Mouse (Mus musculus): ENCODE results near the gene Bod1l. TPM values are rescaled to one million over a fixed set of nuclear protein-coding genes. Genes with fewer than 3 reads are reported as not detected.

Bod1l gene
- 7.8 and 8.0 TPM in 2 replicates for polyA plus RNA-seq (2015; fragmentation: Nextera tagmentation; extraction: Ambion mirVana)

GRCm38 (mm10) chr5:41844147-41844529 is at the start of gene Bod1l:
Gene Bod1l (minus strand): TSS chr5:41844315.
- Histone ChIP-seq H3K4me1 (ENCODE audit: insufficient read depth) (peaks cover 11% of the 10 kb centered on the region), H3K27ac (ENCODE audit: low read depth) (peak within 1 kb of the TSS; percentile 92), H3K4me2 (ENCODE audit: low read depth, low read length) (peak within 1 kb of the TSS; percentile 93), H3K9ac (replicated peaks) (peak within 1 kb of the TSS; percentile 95), H3K9me3 (ENCODE audit: low read length) (no peaks in the 10 kb centered on the region), H3K4me3 (ENCODE audit: low read depth, low read length) (peak within 1 kb of the TSS; percentile 90), H3K36me3 (replicated peaks; ENCODE audit: insufficient read depth, low read length) (no peaks in the 10 kb centered on the region; the same call in 1 of the 2 replicates), H3K27me3 (ENCODE audit: insufficient read depth, low read length) (no peaks in the 10 kb centered on the region)
- ATAC-seq = peak; percentile 91
- DNase-seq = peak; percentile 95
- TF ChIP-seq EP300 (IDR thresholded peaks at IDR 0.05; ENCODE audit: low read depth) (peak; percentile 74), CTCF (IDR thresholded peaks at IDR 0.05; ENCODE audit: low read depth) (peak; percentile 79)
- 0% methylated on average over 37 of the region's 38 CpGs for WGBS (ENCODE audit: insufficient replicate concordance)

- H3K4me2 ChIP-seq (ENCODE audit: low read depth, low read length) = no peak overlapping the region
- H3K9ac ChIP-seq (replicated peaks) = no peak overlapping the region
- no peaks in the 10 kb centered on the region for H3K27me3 ChIP-seq (ENCODE audit: insufficient read depth, low read length)
- 47% methylated on average over 6 of the region's 6 CpGs for WGBS (ENCODE audit: insufficient replicate concordance)
- no peaks in the 10 kb centered on the region for H3K9me3 ChIP-seq (ENCODE audit: low read length)
- H3K36me3 ChIP-seq (replicated peaks; ENCODE audit: insufficient read depth, low read length) = no peaks in the 10 kb centered on the region
- DNase-seq = no peak
- no peak overlapping the region for H3K4me3 ChIP-seq (ENCODE audit: low read depth, low read length)
- H3K27ac ChIP-seq (ENCODE audit: low read depth) = no peak overlapping the region
- H3K4me1 ChIP-seq (ENCODE audit: insufficient read depth) = no peaks in the 10 kb centered on the region
- no peak for TF ChIP-seq EP300 (IDR thresholded peaks at IDR 0.05; ENCODE audit: low read depth)
- no peak for TF ChIP-seq CTCF (IDR thresholded peaks at IDR 0.05; ENCODE audit: low read depth)
- no peak for ATAC-seq
These were observed 49.2 kb upstream of the Bod1l start for GRCm38 (mm10) chr5:41893351-41893750.

GRCm38 (mm10) chr5:41890871-41891270 is 46.8 kb upstream of the Bod1l start:
- 55% methylated on average over 5 of the region's 5 CpGs for WGBS (ENCODE audit: insufficient replicate concordance)
- Histone ChIP-seq H3K4me3 (ENCODE audit: low read depth, low read length) (no peak overlapping the region), H3K9me3 (ENCODE audit: low read length) (no peaks in the 10 kb centered on the region), H3K27me3 (ENCODE audit: insufficient read depth, low read length) (no peaks in the 10 kb centered on the region), H3K4me1 (ENCODE audit: insufficient read depth) (no peaks in the 10 kb centered on the region), H3K4me2 (ENCODE audit: low read depth, low read length) (no peak overlapping the region), H3K9ac (replicated peaks) (no peak overlapping the region), H3K27ac (ENCODE audit: low read depth) (no peak overlapping the region), H3K36me3 (replicated peaks; ENCODE audit: insufficient read depth, low read length) (no peaks in the 10 kb centered on the region)
- TF ChIP-seq CTCF (IDR thresholded peaks at IDR 0.05; ENCODE audit: low read depth) (no peak), EP300 (IDR thresholded peaks at IDR 0.05; ENCODE audit: low read depth) (no peak)
- DNase-seq (no peak), ATAC-seq (no peak)

- Histone ChIP-seq H3K9me3 (ENCODE audit: low read length) (no peaks in the 10 kb centered on the region), H3K36me3 (replicated peaks; ENCODE audit: insufficient read depth, low read length) (no peaks in the 10 kb centered on the region), H3K4me1 (ENCODE audit: insufficient read depth) (no peaks in the 10 kb centered on the region), H3K27me3 (ENCODE audit: insufficient read depth, low read length) (no peaks in the 10 kb centered on the region), H3K4me3 (ENCODE audit: low read depth, low read length) (no peak overlapping the region), H3K9ac (replicated peaks) (no peak overlapping the region), H3K4me2 (ENCODE audit: low read depth, low read length) (no peak overlapping the region), H3K27ac (ENCODE audit: low read depth) (no peak overlapping the region)
- 73% methylated on average over 8 of the region's 8 CpGs for WGBS (ENCODE audit: insufficient replicate concordance)
- DNase-seq (no peak), ATAC-seq (no peak)
- TF ChIP-seq EP300 (IDR thresholded peaks at IDR 0.05; ENCODE audit: low read depth) (no peak), CTCF (IDR thresholded peaks at IDR 0.05; ENCODE audit: low read depth) (no peak)
These were observed 45.2 kb upstream of the Bod1l start for GRCm38 (mm10) chr5:41889245-41889849.

GRCm38 (mm10) chr5:41888834-41889233 is 44.7 kb upstream of the Bod1l start:
- DNase-seq (no peak), ATAC-seq (no peak)
- H3K4me1 ChIP-seq (ENCODE audit: insufficient read depth) = no peaks in the 10 kb centered on the region
- no peak overlapping the region for H3K27ac ChIP-seq (ENCODE audit: low read depth)
- no peak overlapping the region for H3K4me3 ChIP-seq (ENCODE audit: low read depth, low read length)
- H3K36me3 ChIP-seq (replicated peaks; ENCODE audit: insufficient read depth, low read length) = no peaks in the 10 kb centered on the region
- H3K9ac ChIP-seq (replicated peaks) = no peak overlapping the region
- H3K9me3 ChIP-seq (ENCODE audit: low read length) = no peaks in the 10 kb centered on the region
- H3K27me3 ChIP-seq (ENCODE audit: insufficient read depth, low read length) = no peaks in the 10 kb centered on the region
- H3K4me2 ChIP-seq (ENCODE audit: low read depth, low read length) = no peak overlapping the region
- 64% methylated on average over 3 of the region's 3 CpGs for WGBS (ENCODE audit: insufficient replicate concordance)
- TF ChIP-seq EP300 (IDR thresholded peaks at IDR 0.05; ENCODE audit: low read depth) (no peak), CTCF (IDR thresholded peaks at IDR 0.05; ENCODE audit: low read depth) (peak; percentile 31)

- Histone ChIP-seq H3K4me3 (ENCODE audit: low read depth, low read length) (no peak overlapping the region), H3K4me2 (ENCODE audit: low read depth, low read length) (no peak overlapping the region), H3K9me3 (ENCODE audit: low read length) (no peaks in the 10 kb centered on the region), H3K9ac (replicated peaks) (no peak overlapping the region), H3K4me1 (ENCODE audit: insufficient read depth) (no peaks in the 10 kb centered on the region), H3K27me3 (ENCODE audit: insufficient read depth, low read length) (no peaks in the 10 kb centered on the region), H3K27ac (ENCODE audit: low read depth) (no peak overlapping the region), H3K36me3 (replicated peaks; ENCODE audit: insufficient read depth, low read length) (no peaks in the 10 kb centered on the region)
- TF ChIP-seq EP300 (IDR thresholded peaks at IDR 0.05; ENCODE audit: low read depth) = no peak
- peak; percentile 79 for TF ChIP-seq CTCF (IDR thresholded peaks at IDR 0.05; ENCODE audit: low read depth)
- DNase-seq (peak; percentile 78), ATAC-seq (no peak)
- 13% methylated on average over 4 of the region's 4 CpGs for WGBS (ENCODE audit: insufficient replicate concordance)
These were observed 43.6 kb upstream of the Bod1l start for GRCm38 (mm10) chr5:41887738-41888137.
